ENCODE assay signal across 11 mouse cellular contexts in the genomic region with DNA sequence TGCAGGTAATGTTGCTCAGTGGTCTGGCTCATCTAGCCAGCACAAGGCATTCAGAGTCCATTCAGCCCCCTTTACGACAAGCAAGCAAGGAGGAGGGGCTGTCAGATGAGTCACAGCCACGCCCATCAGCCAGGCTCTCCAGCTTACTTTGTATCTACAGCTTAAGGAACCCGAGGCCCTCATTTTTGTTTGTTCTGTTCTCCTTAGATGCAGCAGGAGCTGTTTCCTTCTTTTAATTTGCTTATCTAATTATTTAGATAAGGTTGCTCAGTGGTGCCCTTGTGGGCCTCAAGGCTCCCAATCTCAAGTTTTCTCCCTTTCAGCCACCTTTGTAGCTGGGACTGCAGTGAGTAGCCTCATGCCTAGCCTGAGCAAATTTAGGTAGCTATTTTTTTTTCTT. TPM values are rescaled to one million over a fixed set of nuclear protein-coding genes. Genes with fewer than 3 reads are reported as not detected.
DNase-seq lines count a peak whose midpoint lies in the region; ATAC-seq lines count a peak whose summit lies in the region.
"Had no signal": no experiment of that assay in that cellular context is flagged by ENCODE, and none has a peak within 500 bp of the region (broad histone marks: within the 10 kb centered on the region; RNA-seq: fewer than 3 reads in every experiment).

No protein-coding gene starts in this region.

- 0 out of 2 replicates have a peak overlapping the region, but pooled peaks have one; percentile 10 for H3K4me2 ChIP-seq in liver, embryonic 13.5 days
- no peak overlapping the region for H3K4me2 ChIP-seq in forebrain, embryonic 14.5 days (ENCODE audit: low read length)

- no peaks in the 10 kb centered on the region for H3K27me3 ChIP-seq in heart, embryonic 10.5 days (ENCODE audit: insufficient read depth, poor library complexity, severe bottlenecking)
- H3K27me3 ChIP-seq in liver, embryonic 13.5 days = no peaks in the 10 kb centered on the region
- no peaks in the 10 kb centered on the region for H3K27me3 ChIP-seq in forebrain, embryonic 14.5 days (replicated peaks; ENCODE audit: control insufficient read depth, insufficient read depth, low read length)

- intact Hi-C loops in gastrocnemius, postnatal 36 days (cut with DNase I) = no loop called here

- H3K4me3 ChIP-seq in heart, embryonic 10.5 days = no peak overlapping the region
- H3K4me3 ChIP-seq in liver, embryonic 13.5 days (replicated peaks) = no peak overlapping the region
- H3K4me3 ChIP-seq in forebrain, embryonic 14.5 days (ENCODE audit: low read depth, low read length) = no peak overlapping the region
- H3K4me3 ChIP-seq: myocyte had no signal

- no peaks in the 10 kb centered on the region for H3K36me3 ChIP-seq in heart, embryonic 10.5 days
- H3K36me3 ChIP-seq in liver, embryonic 13.5 days = no peaks in the 10 kb centered on the region
- H3K36me3 ChIP-seq in forebrain, embryonic 14.5 days (ENCODE audit: control insufficient read depth, insufficient read depth, low read length) = no peaks in the 10 kb centered on the region

- peak; percentile 83 for ATAC-seq in liver, embryonic 13.5 days (ENCODE audit: low read depth)
- no peak for ATAC-seq in forebrain, embryonic 14.5 days
- ATAC-seq: activated CD4-positive, CD25-positive, alpha-beta regulatory T cell, adult 4 months had no signal

- H3K9me3 ChIP-seq in heart, embryonic 10.5 days = no peaks in the 10 kb centered on the region
- H3K9me3 ChIP-seq in liver, embryonic 13.5 days (replicated peaks) = no peaks in the 10 kb centered on the region
- no peaks in the 10 kb centered on the region for H3K9me3 ChIP-seq in forebrain, embryonic 14.5 days (replicated peaks; ENCODE audit: control insufficient read depth, low read length)

- no peak overlapping the region; the same call in 1 of the 2 replicates for H3K9ac ChIP-seq in liver, embryonic 13.5 days
- H3K9ac ChIP-seq in forebrain, embryonic 14.5 days (ENCODE audit: low read length) = no peak overlapping the region

- 11% methylated on average over 3 of the region's 3 CpGs for WGBS in heart, embryonic 10.5 days
- 9% methylated on average over 3 of the region's 3 CpGs for WGBS in liver, embryonic 13.5 days (ENCODE audit: insufficient replicate concordance)
- 30% methylated on average over 3 of the region's 3 CpGs for WGBS in forebrain, embryonic 14.5 days

- peak; percentile 84 for DNase-seq in heart, embryonic 10.5 days (ENCODE audit: low spot score)
- no peak for DNase-seq in heart, adult 9 months (ENCODE audit: low spot score in 2 of 2)
- DNase-seq in 3134 (ENCODE audit: extremely low read depth, insufficient read length, low spot score) = peak; percentile 27
- peak; percentile 50 for DNase-seq in c-Kit-positive CD71-negative TER-119-negative erythroid progenitor cells, embryonic 14.5 days (ENCODE audit: low read depth)
- peak; percentile 65 for DNase-seq in liver, embryonic 13.5 days
- no peak for DNase-seq in T-cell, adult 2 months (ENCODE audit: low spot score)
- DNase-seq in gastrocnemius, postnatal 36 days = no peak
- no peak for DNase-seq in forebrain, embryonic 14.5 days (ENCODE audit: low spot score)
- DNase-seq: cerebellum, adult 18-20 months had no signal

- peak overlapping the region; percentile 69 for H3K27ac ChIP-seq in heart, embryonic 10.5 days
- peak overlapping the region; percentile 73 for H3K27ac ChIP-seq in liver, embryonic 13.5 days
- no peak overlapping the region for H3K27ac ChIP-seq in forebrain, embryonic 14.5 days (ENCODE audit: low read depth, low read length)

- H3K4me1 ChIP-seq in heart, embryonic 10.5 days = peaks cover 3% of the 10 kb centered on the region; the same call in 1 of the 2 replicates
- H3K4me1 ChIP-seq in liver, embryonic 13.5 days (replicated peaks) = peaks cover 31% of the 10 kb centered on the region
- no peaks in the 10 kb centered on the region for H3K4me1 ChIP-seq in forebrain, embryonic 14.5 days (ENCODE audit: control insufficient read depth, insufficient read depth, low read length)

RNA-seq across cellular contexts. Expression of a gene that starts 20.3 kb away (rescaled TPM):
- polyA plus RNA-seq in heart, embryonic 10.5 days (2016; fragmentation: Nextera tagmentation; extraction: Ambion mirVana) = 53.6 and 69.2 TPM in 2 replicates
- 23.1 and 26.8 TPM in 2 replicates for polyA plus RNA-seq in liver, embryonic 13.5 days (2015; fragmentation: Nextera tagmentation; extraction: Ambion mirVana)
- 10 to 100 TPM; 37.5 to 43.4 TPM for total RNA-seq in gastrocnemius, postnatal 36 days (2021)
- 58.7 and 63.4 TPM in 2 replicates for polyA plus RNA-seq in forebrain, embryonic 14.5 days (2014; fragmentation: Nextera tagmentation; extraction: Ambion mirVana)

RNA-seq across cellular contexts. Expression of a gene that starts 45.0 kb away (rescaled TPM):
- polyA plus RNA-seq in heart, embryonic 10.5 days (2016; fragmentation: Nextera tagmentation; extraction: Ambion mirVana) = 31.6 and 33.1 TPM in 2 replicates
- 9.6 and 11.5 TPM in 2 replicates for polyA plus RNA-seq in liver, embryonic 13.5 days (2015; fragmentation: Nextera tagmentation; extraction: Ambion mirVana)
- 1 to 10 TPM; 6.5 to 9.1 TPM for total RNA-seq in gastrocnemius, postnatal 36 days (2021)
- 22.4 and 29.9 TPM in 2 replicates for polyA plus RNA-seq in forebrain, embryonic 14.5 days (2014; fragmentation: Nextera tagmentation; extraction: Ambion mirVana)

Comparison
In these comparisons a context has a peak if more than half of its experiments do, and no peak if none do; other contexts are left out.
1. DNase-seq: peak in heart, embryonic 10.5 days (single experiment), 3134 (single experiment), c-Kit-positive CD71-negative TER-119-negative erythroid progenitor cells, embryonic 14.5 days (single experiment) and liver, embryonic 13.5 days (single experiment); none in heart, adult 9 months (0 of 2), T-cell, adult 2 months (single experiment), gastrocnemius, postnatal 36 days (0 of 2) and forebrain, embryonic 14.5 days (single experiment).